In genomic region chr7:111744770-111745169, GRCm38 (mm10) we compare ENCODE assay signal across 31 mouse cellular contexts. TPM values are rescaled to one million over a fixed set of nuclear protein-coding genes. Genes with fewer than 3 reads are reported as not detected.
DNase-seq lines count a peak whose midpoint lies in the region; ATAC-seq and TF ChIP-seq lines count a peak whose summit lies in the region.
"Had no signal": no experiment of that assay in that cellular context is flagged by ENCODE, and none has a peak within 500 bp of the region (broad histone marks: within the 10 kb centered on the region; RNA-seq: fewer than 3 reads in every experiment).

No protein-coding gene starts in this region.

- H3K4me2 ChIP-seq in kidney, embryonic 16.5 days (replicated peaks; ENCODE audit: low read depth, low read length), result no peak overlapping the region
- no peak overlapping the region for H3K4me2 ChIP-seq in lung, embryonic 16.5 days (ENCODE audit: low read depth, low read length)
- H3K4me2 ChIP-seq in intestine, embryonic 16.5 days (ENCODE audit: low read depth, low read length), result no peak overlapping the region
- H3K4me2 ChIP-seq: embryonic facial prominence, embryonic 15.5 days; heart, embryonic 15.5 days; hindbrain, embryonic 12.5 days; intestine, embryonic 15.5 days; limb, embryonic 13.5 days; liver, embryonic 11.5 days; midbrain, embryonic 11.5 days had no signal

- no peak for TF ChIP-seq CTCF in cerebellum, adult 2 months (IDR thresholded peaks at IDR 0.05; ENCODE audit: borderline replicate concordance, insufficient read depth, low read depth, low read length)

- no peak for ATAC-seq in kidney, embryonic 16.5 days (ENCODE audit: low FRiP score, low TSS enrichment)
- ATAC-seq in lung, embryonic 16.5 days (ENCODE audit: low read depth), result peak; percentile 44; the same call in 1 of the 2 replicates
- ATAC-seq in intestine, embryonic 16.5 days, result no peak
- ATAC-seq: CD4-positive, CD25-positive, alpha-beta regulatory T cell, adult 4 months; forebrain, embryonic 14.5 days; hindbrain, postnatal 0 days; intestine, embryonic 15.5 days; midbrain, embryonic 16.5 days had no signal

- in situ Hi-C loops in ES-E14 (cut with MboI; ENCODE audit: low sequenced_read_pairs in 2 of 2, unreplicated experiment in 2 of 2), result no loop called here

- H3K4me3 ChIP-seq in kidney, embryonic 16.5 days (ENCODE audit: low read length), result no peak overlapping the region
- no peak overlapping the region for H3K4me3 ChIP-seq in lung, embryonic 16.5 days (ENCODE audit: low read length)
- no peak overlapping the region for H3K4me3 ChIP-seq in ES-E14 (ENCODE audit: insufficient read depth in 1 of 2, low read depth in 1 of 2, low read length in 2 of 2, poor library complexity in 1 of 2, severe bottlenecking in 1 of 2)
- no peak overlapping the region for H3K4me3 ChIP-seq in cerebellum, adult 2 months (replicated peaks; ENCODE audit: insufficient read depth, low read depth, low read length)
- H3K4me3 ChIP-seq in intestine, embryonic 16.5 days (ENCODE audit: low read length), result no peak overlapping the region
- H3K4me3 ChIP-seq: embryonic facial prominence, embryonic 15.5 days; heart, embryonic 10.5 days; heart, embryonic 15.5 days; hindbrain, embryonic 12.5 days; intestine, embryonic 15.5 days; limb, embryonic 13.5 days had no signal

- TF ChIP-seq POLR2A in cerebellum, adult 2 months (IDR thresholded peaks at IDR 0.05; ENCODE audit: borderline replicate concordance, insufficient read depth, low read length), result no peak

- H3K9me3 ChIP-seq in kidney, embryonic 16.5 days (ENCODE audit: low read length), result no peaks in the 10 kb centered on the region
- H3K9me3 ChIP-seq in lung, embryonic 16.5 days (ENCODE audit: control insufficient read depth, low read length), result no peaks in the 10 kb centered on the region
- H3K9me3 ChIP-seq in ES-E14 (ENCODE audit: control insufficient read depth, insufficient read depth, low read depth, low read length), result no peaks in the 10 kb centered on the region
- H3K9me3 ChIP-seq in intestine, embryonic 16.5 days (ENCODE audit: control insufficient read depth, low read length), result no peaks in the 10 kb centered on the region
- H3K9me3 ChIP-seq: embryonic facial prominence, embryonic 15.5 days; heart, embryonic 10.5 days; heart, embryonic 15.5 days; hindbrain, embryonic 12.5 days; intestine, embryonic 15.5 days; limb, embryonic 13.5 days had no signal

- H3K36me3 ChIP-seq in kidney, embryonic 16.5 days (ENCODE audit: insufficient read depth, low read length), result no peaks in the 10 kb centered on the region
- no peaks in the 10 kb centered on the region for H3K36me3 ChIP-seq in lung, embryonic 16.5 days (ENCODE audit: control insufficient read depth, insufficient read depth, low read length)
- H3K36me3 ChIP-seq in ES-E14 (ENCODE audit: control insufficient read depth, insufficient read depth, low read length, poor library complexity, severe bottlenecking), result no peaks in the 10 kb centered on the region
- no peaks in the 10 kb centered on the region for H3K36me3 ChIP-seq in intestine, embryonic 16.5 days (ENCODE audit: control insufficient read depth, insufficient read depth, low read length)
- H3K36me3 ChIP-seq: embryonic facial prominence, embryonic 15.5 days; G1E; heart, embryonic 10.5 days; heart, embryonic 15.5 days; hindbrain, embryonic 12.5 days; intestine, embryonic 15.5 days; limb, embryonic 13.5 days had no signal

- H3K9ac ChIP-seq in kidney, embryonic 16.5 days (replicated peaks; ENCODE audit: low read length), result no peak overlapping the region
- no peak overlapping the region for H3K9ac ChIP-seq in lung, embryonic 16.5 days (ENCODE audit: low read length)
- H3K9ac ChIP-seq in ES-E14 (ENCODE audit: insufficient read depth, low read depth, low read length, poor library complexity, severe bottlenecking), result no peak overlapping the region
- H3K9ac ChIP-seq in intestine, embryonic 16.5 days (ENCODE audit: low read depth, low read length), result no peak overlapping the region
- H3K9ac ChIP-seq: embryonic facial prominence, embryonic 15.5 days; heart, embryonic 15.5 days; hindbrain, embryonic 12.5 days; intestine, embryonic 15.5 days; limb, embryonic 13.5 days had no signal

- 0 out of 2 replicates have a peak overlapping the region, but pooled peaks have one; percentile 19 for H3K27ac ChIP-seq in kidney, embryonic 16.5 days (ENCODE audit: low read length)
- H3K27ac ChIP-seq in lung, embryonic 16.5 days (ENCODE audit: low read length), result no peak overlapping the region
- no peak overlapping the region for H3K27ac ChIP-seq in ES-E14 (ENCODE audit: insufficient read depth, low read depth, low read length, poor library complexity, severe bottlenecking)
- no peak overlapping the region for H3K27ac ChIP-seq in cerebellum, adult 2 months (ENCODE audit: insufficient read depth, low read length)
- H3K27ac ChIP-seq in intestine, embryonic 16.5 days (ENCODE audit: low read length), result no peak overlapping the region
- H3K27ac ChIP-seq: heart, embryonic 10.5 days; heart, embryonic 15.5 days; hindbrain, embryonic 12.5 days; hindbrain, postnatal 0 days; intestine, embryonic 15.5 days; limb, embryonic 13.5 days had no signal

- DNase-seq in kidney, adult 8-10 months, result no peak
- DNase-seq in lung, postnatal 25 days (ENCODE audit: low spot score), result no peak
- DNase-seq in ES-E14 (ENCODE audit: low read depth, low spot score), result peak; percentile 31
- no peak for DNase-seq in cerebellum, adult 2 months
- DNase-seq: adrenal gland, postnatal 25 days; cerebellum, adult 11-12 months; cerebellum, postnatal 10 days; gastrocnemius, postnatal 25 days; heart, adult 11 months; kidney, postnatal 36 days; spleen, adult 18-20 months; thymus, adult 2 months; thymus, postnatal 4 days had no signal

- H3K4me1 ChIP-seq in kidney, embryonic 16.5 days (ENCODE audit: insufficient read depth, low read length), result peaks cover 39% of the 10 kb centered on the region
- peaks cover 38% of the 10 kb centered on the region for H3K4me1 ChIP-seq in lung, embryonic 16.5 days (replicated peaks; ENCODE audit: control insufficient read depth, insufficient read depth, low read length)
- peaks cover 3 to 7% of the 10 kb centered on the region in 2 experiments; a peak in 2 of 4 replicates for H3K4me1 ChIP-seq in ES-E14 (ENCODE audit: control insufficient read depth in 2 of 2, insufficient read depth in 2 of 2, low read length in 2 of 2, poor library complexity in 1 of 2)
- peaks cover 6% of the 10 kb centered on the region; the same call in 1 of the 2 replicates for H3K4me1 ChIP-seq in cerebellum, adult 2 months (ENCODE audit: control insufficient read depth, insufficient read depth, low read length)
- H3K4me1 ChIP-seq in intestine, embryonic 16.5 days (ENCODE audit: control insufficient read depth, insufficient read depth, low read length), result no peaks in the 10 kb centered on the region

- H3K27me3 ChIP-seq in kidney, embryonic 16.5 days (ENCODE audit: insufficient read depth, low read length), result no peaks in the 10 kb centered on the region
- no peaks in the 10 kb centered on the region for H3K27me3 ChIP-seq in lung, embryonic 16.5 days (ENCODE audit: control insufficient read depth, insufficient read depth, low read depth, low read length)
- H3K27me3 ChIP-seq in cerebellum, adult 2 months (ENCODE audit: control insufficient read depth, insufficient read depth, low read length), result no peaks in the 10 kb centered on the region
- no peaks in the 10 kb centered on the region for H3K27me3 ChIP-seq in intestine, embryonic 16.5 days (replicated peaks; ENCODE audit: control insufficient read depth, insufficient read depth, low read length)
- H3K27me3 ChIP-seq: embryonic facial prominence, embryonic 15.5 days; heart, embryonic 15.5 days; hindbrain, embryonic 12.5 days; intestine, embryonic 15.5 days; limb, embryonic 13.5 days had no signal

TF ChIP-seq in ES-E14, 5 proteins besides CTCF, POLR2A, EP300 and RAD21:
- TF ChIP-seq ZNF384 (IDR thresholded peaks at IDR 0.05; ENCODE audit: low read depth, low read length) (no peak), ZC3H11A (IDR thresholded peaks at IDR 0.05; ENCODE audit: borderline replicate concordance, low read depth, low read length) (no peak)

RNA-seq across cellular contexts. Expression of gene Galnt18, which starts 35.0 kb away (rescaled TPM):
- 41.9 and 46.4 TPM in 2 replicates for polyA plus RNA-seq in kidney, embryonic 16.5 days (2015; fragmentation: Nextera tagmentation; extraction: Ambion mirVana)
- polyA plus RNA-seq in lung, embryonic 16.5 days (2015; fragmentation: Nextera tagmentation; extraction: Ambion mirVana), result 48.0 and 56.5 TPM in 2 replicates
- 0.74 and 0.89 TPM in 2 replicates for total RNA-seq in ES-E14 (2012; rRNA removed)
- 21.9 and 25.3 TPM in 2 replicates for polyA plus RNA-seq in cerebellum, adult 2 months (2012; rRNA removed)
- 17.6 and 18.7 TPM in 2 replicates for polyA plus RNA-seq in intestine, embryonic 16.5 days (2015; fragmentation: Nextera tagmentation; extraction: Ambion mirVana)
- total RNA-seq: common myeloid progenitor, adult 5-6 weeks; G1E; megakaryocyte, adult 5-6 weeks had no signal
- polyA plus RNA-seq: CD4-positive, CD25-positive, alpha-beta regulatory T cell, adult 4 months; G1E had no signal
